Mouse (Mus musculus) myocyte (in vitro differentiated cells): ENCODE measurements around the gene Sfta2.

ENCODE experiments used
- E2F4 ChIP-seq: IDR thresholded peaks from one replicate; pipeline ENCODE4 v1.6.1; 2011; ENCODE audit warnings: mild to moderate bottlenecking, control low read depth, moderate library complexity; ENCODE audit not compliant: insufficient read depth
- MAX ChIP-seq: IDR thresholded peaks from one replicate; pipeline ENCODE4 v1.6.1; 2011; ENCODE audit warnings: low read depth, mild to moderate bottlenecking, control low read depth
- MYOG ChIP-seq, 3 experiments: IDR thresholded peaks; one replicate each; pipeline ENCODE4 v1.6.1; 2011; ENCODE audit warnings: control low read depth in 2 of 3, low read depth in 2 of 3, mild to moderate bottlenecking in 2 of 3; ENCODE audit not compliant: insufficient read length in 2 of 3, control insufficient read depth in 1 of 3, insufficient read depth in 1 of 3
- POLR2A ChIP-seq: IDR thresholded peaks from one replicate; pipeline ENCODE4 v1.6.1; 2011; ENCODE audit warnings: low read depth, mild to moderate bottlenecking, control low read depth, moderate library complexity; ENCODE audit not compliant: insufficient read length
- REST ChIP-seq: IDR thresholded peaks from one replicate; pipeline ENCODE4 v1.6.1; 2011; ENCODE audit warnings: mild to moderate bottlenecking, control low read depth, moderate library complexity; ENCODE audit not compliant: insufficient read depth, insufficient read length
- USF1 ChIP-seq: IDR thresholded peaks from one replicate; pipeline ENCODE4 v1.6.1; 2011; ENCODE audit warnings: low read depth, mild to moderate bottlenecking, control low read depth, moderate library complexity

DNA sequence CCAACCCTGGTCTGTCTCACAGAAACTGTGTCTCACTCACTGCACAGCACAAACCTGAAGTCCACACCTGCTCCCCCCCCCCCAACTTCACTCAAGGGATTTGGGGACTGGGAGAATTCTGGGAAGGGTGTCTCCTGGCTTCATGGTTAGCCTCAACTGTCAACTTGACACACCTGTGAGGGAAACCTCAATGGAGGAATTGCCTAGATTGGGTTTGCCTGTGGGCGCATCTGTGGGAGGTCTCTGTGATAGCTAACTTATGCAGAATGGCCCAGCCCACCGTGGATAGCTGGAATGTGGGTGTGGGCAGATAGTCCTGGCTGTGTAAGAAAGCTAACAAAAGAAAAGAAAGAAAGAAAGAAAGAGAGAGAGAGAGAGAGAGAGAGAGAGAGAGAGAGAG lies at the start of gene Sfta2:
- TF ChIP-seq REST (no peak), MAX (no peak), POLR2A (no peak), MYOG (IDR thresholded peaks at IDR 0.05; ENCODE audit: control insufficient read depth in 1 of 3, insufficient read depth in 1 of 3, insufficient read length in 2 of 3, low read depth in 2 of 3) (no peak), USF1 (no peak), E2F4 (no peak)
